In genomic region chr12:41325756-41326155, GRCm38 (mm10) we compare ENCODE assay signal across 25 mouse cellular contexts.
A peak's percentile ranks its signal among the peaks of the same experiment; 100 is the strongest.
DNase-seq lines count a peak whose midpoint lies in the region; ATAC-seq and TF ChIP-seq lines count a peak whose summit lies in the region.
"Had no signal": no experiment of that assay in that cellular context is flagged by ENCODE, and none has a peak within 500 bp of the region (broad histone marks: within the 10 kb centered on the region; RNA-seq: fewer than 3 reads in every experiment).

No protein-coding gene starts in this region.

- TF ChIP-seq CTCF in hindbrain, postnatal 0 days (IDR thresholded peaks at IDR 0.05; ENCODE audit: low read depth): no peak

- 79% methylated on average over 2 of the region's 2 CpGs for WGBS in hindbrain, postnatal 0 days
- 82% methylated on average over 2 of the region's 2 CpGs for WGBS in hindbrain, embryonic 13.5 days

- no peaks in the 10 kb centered on the region for H3K4me1 ChIP-seq in hindbrain, postnatal 0 days (ENCODE audit: insufficient read depth, low read length)
- no peaks in the 10 kb centered on the region for H3K4me1 ChIP-seq in hindbrain, embryonic 13.5 days (replicated peaks)
- H3K4me1 ChIP-seq: forebrain, embryonic 15.5 days; heart, embryonic 10.5 days; limb, embryonic 10.5 days; midbrain, embryonic 13.5 days; stomach, embryonic 15.5 days had no signal

- H3K36me3 ChIP-seq in hindbrain, postnatal 0 days (ENCODE audit: insufficient read depth, low read length): no peaks in the 10 kb centered on the region
- H3K36me3 ChIP-seq in hindbrain, embryonic 13.5 days: no peaks in the 10 kb centered on the region
- H3K36me3 ChIP-seq: forebrain, embryonic 15.5 days; heart, embryonic 10.5 days; limb, embryonic 10.5 days; liver, embryonic 12.5 days; midbrain, embryonic 13.5 days; stomach, embryonic 15.5 days had no signal

- no peak overlapping the region for H3K27ac ChIP-seq in hindbrain, postnatal 0 days
- no peak overlapping the region for H3K27ac ChIP-seq in hindbrain, embryonic 13.5 days
- H3K27ac ChIP-seq: forebrain, embryonic 15.5 days; heart, embryonic 10.5 days; limb, embryonic 10.5 days; liver, embryonic 12.5 days; midbrain, embryonic 13.5 days; stomach, embryonic 15.5 days had no signal

- no peaks in the 10 kb centered on the region for H3K27me3 ChIP-seq in hindbrain, postnatal 0 days (ENCODE audit: insufficient read depth, low read length)
- H3K27me3 ChIP-seq in hindbrain, embryonic 13.5 days: no peaks in the 10 kb centered on the region
- H3K27me3 ChIP-seq: forebrain, embryonic 15.5 days; liver, embryonic 12.5 days; midbrain, embryonic 13.5 days; stomach, embryonic 15.5 days had no signal

- no peak overlapping the region for H3K4me3 ChIP-seq in hindbrain, postnatal 0 days (ENCODE audit: low read length)
- no peak overlapping the region for H3K4me3 ChIP-seq in hindbrain, embryonic 13.5 days
- H3K4me3 ChIP-seq: forebrain, embryonic 15.5 days; heart, embryonic 10.5 days; limb, embryonic 10.5 days; liver, embryonic 12.5 days; midbrain, embryonic 13.5 days; stomach, embryonic 15.5 days had no signal

- no peak for ATAC-seq in hindbrain, postnatal 0 days
- ATAC-seq in hindbrain, embryonic 13.5 days (ENCODE audit: low FRiP score): no peak
- ATAC-seq in CD4-positive, CD25-positive, alpha-beta regulatory T cell, adult 4 months: peak; percentile 76
- peak; percentile 45; the same call in 1 of the 2 replicates for ATAC-seq in megakaryocyte, adult 5-6 weeks (ENCODE audit: poor library complexity, severe bottlenecking)
- ATAC-seq: forebrain, embryonic 15.5 days; liver, embryonic 12.5 days; midbrain, embryonic 13.5 days had no signal

- H3K4me2 ChIP-seq in hindbrain, postnatal 0 days (ENCODE audit: low read depth, low read length): no peak overlapping the region
- H3K4me2 ChIP-seq in hindbrain, embryonic 13.5 days: no peak overlapping the region
- H3K4me2 ChIP-seq: forebrain, embryonic 15.5 days; liver, embryonic 12.5 days; lung, embryonic 14.5 days; midbrain, embryonic 13.5 days; stomach, embryonic 15.5 days had no signal

- H3K9ac ChIP-seq in hindbrain, postnatal 0 days (replicated peaks; ENCODE audit: low read length): no peak overlapping the region
- H3K9ac ChIP-seq in hindbrain, embryonic 13.5 days: no peak overlapping the region
- H3K9ac ChIP-seq: forebrain, embryonic 15.5 days; liver, embryonic 12.5 days; lung, embryonic 14.5 days; midbrain, embryonic 13.5 days; stomach, embryonic 15.5 days had no signal

- peak; percentile 0 for DNase-seq in hindbrain, postnatal 0 days (ENCODE audit: low spot score)
- DNase-seq in T-cell, adult 2 months (ENCODE audit: low spot score): peak; percentile 10
- DNase-seq in retina, postnatal 1 day: no peak
- DNase-seq in adrenal gland, adult 2 months: no peak
- DNase-seq in cerebellum, adult 9-11 months: no peak
- DNase-seq: adrenal gland, adult 8-10 months; cerebellum, adult 11 months; cerebellum, postnatal 14 days; embryo, embryonic 11 days; gastrocnemius, postnatal 36 days; kidney, adult 9 months; kidney, postnatal 36 days; layer of hippocampus, adult 9-11 months; lung, embryonic 14.5 days; lung, postnatal 36 days; right cerebral cortex, postnatal 14 days had no signal

- H3K9me3 ChIP-seq in hindbrain, postnatal 0 days (ENCODE audit: low read length): no peaks in the 10 kb centered on the region
- no peaks in the 10 kb centered on the region for H3K9me3 ChIP-seq in hindbrain, embryonic 13.5 days
- H3K9me3 ChIP-seq: forebrain, embryonic 15.5 days; heart, embryonic 10.5 days; limb, embryonic 10.5 days; liver, embryonic 12.5 days; midbrain, embryonic 13.5 days; stomach, embryonic 15.5 days had no signal

Comparison
In these comparisons a context has a peak if more than half of its experiments do, and no peak if none do; other contexts are left out.
1. ATAC-seq: peak in CD4-positive, CD25-positive, alpha-beta regulatory T cell, adult 4 months (single experiment) and megakaryocyte, adult 5-6 weeks (single experiment); none in hindbrain, postnatal 0 days (single experiment) and hindbrain, embryonic 13.5 days (single experiment).
2. DNase-seq: peak in hindbrain, postnatal 0 days (single experiment) and T-cell, adult 2 months (single experiment); none in retina, postnatal 1 day (single experiment), adrenal gland, adult 2 months (single experiment) and cerebellum, adult 9-11 months (single experiment).